Mouse (Mus musculus) fibroblast of lung, adult 2 months (primary cell): ENCODE data around the gene Rassf7.
"Not testable (repeated sequence)": the region's sequence is repeated elsewhere in the genome, so short reads cannot be mapped to it uniquely, and the experiment has no call there.

Experiments used
- DNase-seq: peaks from one replicate; pipeline ENCODE4 v3.0.0-alpha.2; 2011; ENCODE audit warnings: low read depth

Rassf7 gene

GRCm38 (mm10) chr7:141222696-141223215 lies 7.1 kb downstream of the Rassf7 start:
- no peak for DNase-seq

- DNase-seq = no peak
Measured at GRCm38 (mm10) chr7:141226535-141226934, 10.9 kb downstream of the Rassf7 start.

DNA sequence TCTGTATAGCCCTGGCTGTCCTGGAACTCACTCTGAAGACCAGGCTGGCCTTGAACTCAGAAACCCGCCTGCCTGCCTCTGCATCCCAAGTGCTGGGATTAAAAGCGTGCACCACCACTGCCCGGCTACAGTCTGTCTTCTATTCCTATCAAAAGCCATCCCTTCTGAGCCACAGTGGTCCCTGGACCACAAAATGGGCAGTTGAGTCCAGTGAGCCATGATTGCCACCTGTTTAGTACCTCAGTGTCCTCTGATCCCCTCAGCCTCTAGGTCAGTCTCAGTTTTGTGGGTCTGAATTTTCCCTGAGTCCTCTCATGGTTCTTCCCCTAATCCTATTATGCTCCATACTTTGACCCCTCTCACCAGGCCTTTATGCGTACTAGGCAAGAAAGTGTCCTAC lies 12.1 kb downstream of the Rassf7 start:
- no peak for DNase-seq

GRCm38 (mm10) chr7:141228279-141229067 lies 12.8 kb downstream of the Rassf7 start, which contains the start of gene Phrf1:
Gene Phrf1 (plus strand): TSS chr7:141228784.
- peak; percentile 69 for DNase-seq

DNA sequence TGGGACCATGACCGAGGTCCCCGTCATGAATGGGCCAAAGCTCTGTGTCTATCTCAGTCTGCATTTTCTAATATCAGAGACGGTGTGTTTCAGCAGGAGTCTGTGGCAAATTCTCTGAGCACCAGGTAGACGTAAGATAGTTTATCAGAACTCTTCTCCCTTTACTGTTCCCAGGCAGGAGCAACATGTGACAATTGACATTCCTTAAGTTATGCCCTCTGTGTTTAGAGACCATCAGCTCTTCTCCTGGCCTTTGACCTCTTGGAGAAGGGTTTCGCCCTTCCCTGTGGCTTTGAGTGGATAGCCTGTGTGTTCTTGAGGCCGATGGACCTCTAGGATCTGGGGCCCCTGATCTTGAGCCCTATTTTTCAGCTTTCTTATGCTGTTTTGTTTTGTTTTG lies 14.0 kb downstream of the Rassf7 start:
- DNase-seq = no peak

- DNase-seq = no peak
Measured at GRCm38 (mm10) chr7:141230570-141230969, 14.9 kb downstream of the Rassf7 start.

GRCm38 (mm10) chr7:141231111-141231510 lies 15.5 kb downstream of the Rassf7 start:
- no peak for DNase-seq

- DNase-seq = no peak
Measured at GRCm38 (mm10) chr7:141231551-141231950, 15.9 kb downstream of the Rassf7 start.

GRCm38 (mm10) chr7:141250486-141250885 lies 34.8 kb downstream of the Rassf7 start:
- not testable (repeated sequence) for DNase-seq

- no peak for DNase-seq
Measured at GRCm38 (mm10) chr7:141256159-141256558, 40.5 kb downstream of the Rassf7 start.

DNA sequence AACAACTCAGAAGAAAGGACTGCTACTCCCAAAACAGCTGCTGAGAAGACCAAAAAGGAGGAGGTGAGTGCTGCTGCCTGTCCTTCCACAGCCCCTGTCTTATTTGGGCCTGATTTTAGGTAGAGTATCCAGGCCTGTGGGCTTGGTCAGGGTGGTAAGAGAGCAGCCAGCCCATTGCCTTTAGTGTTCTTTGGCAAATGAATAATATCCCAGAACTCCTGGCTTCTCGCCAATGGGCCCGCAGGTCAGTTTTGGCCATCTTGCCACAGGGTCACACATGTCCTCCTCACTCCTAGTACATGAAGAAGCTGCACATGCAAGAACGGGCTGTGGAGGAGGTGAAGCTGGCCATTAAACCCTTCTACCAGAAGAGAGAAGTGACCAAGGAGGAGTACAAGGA lies 45.8 kb downstream of the Rassf7 start:
- DNase-seq = no peak

GRCm38 (mm10) chr7:141263640-141264039 lies 48.0 kb downstream of the Rassf7 start:
- DNase-seq = no peak

- no peak for DNase-seq
Measured at GRCm38 (mm10) chr7:141264041-141264700, 48.5 kb downstream of the Rassf7 start.

GRCm38 (mm10) chr7:141264761-141265410 lies 49.2 kb downstream of the Rassf7 start:
- no peak for DNase-seq

DNA sequence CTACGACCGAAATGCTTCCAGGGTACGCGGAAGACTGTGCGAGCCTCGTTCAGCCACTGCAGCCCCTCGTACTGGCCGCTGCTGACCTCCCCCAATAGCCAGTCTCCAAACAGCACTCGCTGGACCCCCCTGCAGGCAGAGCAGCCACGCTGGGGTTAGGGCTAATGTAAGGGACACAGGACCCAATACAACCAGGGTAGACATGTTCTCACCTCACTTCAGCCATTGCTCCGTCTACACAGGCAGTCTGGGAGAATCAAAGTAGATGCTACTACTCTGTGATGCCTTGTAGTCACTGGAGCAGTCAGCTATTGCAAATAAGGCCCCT lies 49.7 kb downstream of the Rassf7 start:
- DNase-seq = no peak

- peak; percentile 24 for DNase-seq
Measured at GRCm38 (mm10) chr7:141265739-141266561, 50.3 kb downstream of the Rassf7 start, which contains the start of gene Irf7. Gene Irf7 (minus strand): TSS chr7:141266481.
